In genomic region chr7:126793456-126794270, GRCm38 (mm10) we compare ENCODE assay signal across 11 mouse cellular contexts. TPM values are rescaled to one million over a fixed set of nuclear protein-coding genes. Genes with fewer than 3 reads are reported as not detected.
A peak's percentile ranks its signal among the peaks of the same experiment; 100 is the strongest.
DNase-seq lines count a peak whose midpoint lies in the region; ATAC-seq and TF ChIP-seq lines count a peak whose summit lies in the region.
"Had no signal": no experiment of that assay in that cellular context is flagged by ENCODE, and none has a peak within 500 bp of the region (broad histone marks: within the 10 kb centered on the region; RNA-seq: fewer than 3 reads in every experiment).

No protein-coding gene starts in this region.

- H3K4me1 ChIP-seq in heart, embryonic 10.5 days = peaks cover 48% of the 10 kb centered on the region
- peaks cover 9% of the 10 kb centered on the region for H3K4me1 ChIP-seq in liver, adult 2 months (ENCODE audit: control insufficient read depth, insufficient read depth, low read length)
- H3K4me1 ChIP-seq in MEL (ENCODE audit: control insufficient read depth in 1 of 2, insufficient read depth in 2 of 2, low read length in 2 of 2) = peaks cover 0 to 19% of the 10 kb centered on the region in 2 experiments; a peak in 3 of 4 replicates
- H3K4me1 ChIP-seq in limb, embryonic 15.5 days = peaks cover 37% of the 10 kb centered on the region

- DNase-seq in heart, embryonic 10.5 days (ENCODE audit: low spot score) = no peak
- DNase-seq in heart, adult 9 months (ENCODE audit: low spot score in 2 of 2) = no peak
- no peak for DNase-seq in liver, adult 2 months (ENCODE audit: extremely low read depth, low read depth, low spot score)
- DNase-seq in liver = no peak
- DNase-seq in MEL (ENCODE audit: low read depth, low spot score) = peak; percentile 55
- DNase-seq in cerebellum, adult 11-12 months = no peak
- no peak for DNase-seq in layer of hippocampus, adult 2 months (ENCODE audit: low spot score in 2 of 2)
- DNase-seq: layer of hippocampus, postnatal 36 days; right cerebral cortex, postnatal 25 days; thymus, postnatal 36 days had no signal

- TF ChIP-seq RAD21 in MEL (IDR thresholded peaks at IDR 0.05; ENCODE audit: low read depth, low read length) = no peak

- no peak for TF ChIP-seq POLR2A in liver, adult 2 months (IDR thresholded peaks at IDR 0.05; ENCODE audit: extremely low read depth, insufficient read depth, low read length)
- TF ChIP-seq POLR2A in MEL (IDR thresholded peaks at IDR 0.05; ENCODE audit: control insufficient read depth in 1 of 2, insufficient read depth in 1 of 2, low read depth in 1 of 2, low read length in 2 of 2, poor library complexity in 1 of 2) = peak in 1 of 2 experiments; percentile 17; a peak in 1 of 4 replicates

- no peak overlapping the region for H3K27ac ChIP-seq in heart, embryonic 10.5 days
- peak overlapping the region; percentile 48 for H3K27ac ChIP-seq in liver, adult 2 months (replicated peaks; ENCODE audit: insufficient read depth, low read depth, low read length)
- peak overlapping the region; percentile 15 for H3K27ac ChIP-seq in MEL (ENCODE audit: control insufficient read depth, low read depth, low read length)
- H3K27ac ChIP-seq in limb, embryonic 15.5 days = 0 out of 2 replicates have a peak overlapping the region, but pooled peaks have one; percentile 1
- H3K27ac ChIP-seq in layer of hippocampus, adult 2 months = no peak overlapping the region

- no peaks in the 10 kb centered on the region for H3K27me3 ChIP-seq in heart, embryonic 10.5 days (ENCODE audit: insufficient read depth, poor library complexity, severe bottlenecking)
- no peaks in the 10 kb centered on the region for H3K27me3 ChIP-seq in liver, adult 2 months (ENCODE audit: control insufficient read depth, insufficient read depth, low read length)
- H3K27me3 ChIP-seq in MEL (ENCODE audit: control insufficient read depth in 1 of 2, insufficient read depth in 2 of 2, low read length in 2 of 2) = no peaks in the 10 kb centered on the region
- no peaks in the 10 kb centered on the region for H3K27me3 ChIP-seq in limb, embryonic 15.5 days

- no peak for TF ChIP-seq EP300 in MEL (IDR thresholded peaks at IDR 0.05; ENCODE audit: low read depth in 1 of 2, low read length in 2 of 2)

- WGBS in heart, embryonic 10.5 days = 70% methylated on average over 4 of the region's 4 CpGs
- WGBS in liver, adult 2 months = 78% methylated on average over 4 of the region's 4 CpGs
- 75% methylated on average over 4 of the region's 4 CpGs for WGBS in limb, embryonic 15.5 days

- ATAC-seq in limb, embryonic 15.5 days (ENCODE audit: insufficient number of reproducible peaks, low FRiP score, low TSS enrichment, low read depth) = no peak

- H3K36me3 ChIP-seq in heart, embryonic 10.5 days = peaks cover 65% of the 10 kb centered on the region
- H3K36me3 ChIP-seq in liver, adult 2 months (ENCODE audit: control insufficient read depth, insufficient read depth, low read length) = peaks cover 29% of the 10 kb centered on the region
- H3K36me3 ChIP-seq in MEL (ENCODE audit: control insufficient read depth in 1 of 2, insufficient read depth in 2 of 2, low read length in 2 of 2) = peaks cover 13 to 26% of the 10 kb centered on the region in 2 experiments
- H3K36me3 ChIP-seq in limb, embryonic 15.5 days = peaks cover 50% of the 10 kb centered on the region

- H3K9ac ChIP-seq in liver, adult 2 months (ENCODE audit: low read depth, low read length) = no peak overlapping the region
- H3K9ac ChIP-seq in MEL (ENCODE audit: control insufficient read depth, low read depth, low read length, poor library complexity, severe bottlenecking) = no peak overlapping the region
- no peak overlapping the region for H3K9ac ChIP-seq in limb, embryonic 15.5 days

- peak overlapping the region; percentile 95 for H3K4me3 ChIP-seq in heart, embryonic 10.5 days
- H3K4me3 ChIP-seq in liver, adult 2 months (ENCODE audit: insufficient read depth, low read depth, low read length) = no peak overlapping the region
- no peak overlapping the region for H3K4me3 ChIP-seq in MEL (ENCODE audit: control insufficient read depth in 1 of 2, insufficient read depth in 1 of 2, low read depth in 2 of 2, low read length in 2 of 2)
- H3K4me3 ChIP-seq in limb, embryonic 15.5 days = no peak overlapping the region
- no peak overlapping the region for H3K4me3 ChIP-seq in layer of hippocampus, adult 2 months

- no peaks in the 10 kb centered on the region for H3K9me3 ChIP-seq in heart, embryonic 10.5 days
- no peaks in the 10 kb centered on the region for H3K9me3 ChIP-seq in MEL (replicated peaks; ENCODE audit: insufficient read depth, low read length)
- no peaks in the 10 kb centered on the region for H3K9me3 ChIP-seq in limb, embryonic 15.5 days

- no peak for TF ChIP-seq CTCF in liver, adult 2 months (IDR thresholded peaks at IDR 0.05; ENCODE audit: low read depth, low read length)
- no peak for TF ChIP-seq CTCF in MEL (IDR thresholded peaks at IDR 0.05 in 2 of 3, conservative IDR thresholded peaks at IDR 0.05 in 1 of 3; ENCODE audit: control insufficient read depth in 1 of 3, insufficient read depth in 1 of 3, low read depth in 2 of 3, low read length in 3 of 3, poor library complexity in 1 of 3, severe bottlenecking in 1 of 3)
- no peak for TF ChIP-seq CTCF in layer of hippocampus, adult 2 months (conservative IDR thresholded peaks at IDR 0.05)

- H3K79me2 ChIP-seq in liver, adult 2 months (ENCODE audit: control insufficient read depth, insufficient read depth, low read length) = peaks cover 6% of the 10 kb centered on the region; the same call in 1 of the 2 replicates
- peaks cover 44% of the 10 kb centered on the region for H3K79me2 ChIP-seq in MEL (ENCODE audit: control insufficient read depth, insufficient read depth, low read length, poor library complexity)

- H3K4me2 ChIP-seq in limb, embryonic 15.5 days = no peak overlapping the region

TF ChIP-seq in MEL, 35 proteins besides CTCF, POLR2A, EP300 and RAD21:
- TF ChIP-seq POLR2AphosphoS2 (IDR thresholded peaks at IDR 0.05; ENCODE audit: low read length) (peak; percentile 81), MXI1 (IDR thresholded peaks at IDR 0.05; ENCODE audit: low read depth, low read length) (no peak), TBP (IDR thresholded peaks at IDR 0.05; ENCODE audit: low read depth, low read length) (no peak), ZMIZ1 (IDR thresholded peaks at IDR 0.05; ENCODE audit: low read depth, low read length) (peak; percentile 38; the same call in 1 of the 2 replicates), MEF2A (IDR thresholded peaks at IDR 0.05; ENCODE audit: extremely low read depth, insufficient replicate concordance, low read depth, low read length, poor library complexity, severe bottlenecking) (no peak), MAZ (IDR thresholded peaks at IDR 0.05; ENCODE audit: low read depth, low read length) (no peak)

RNA-seq across cellular contexts. Expression of gene Ppp4c, which starts 1.4 kb away (rescaled TPM):
- polyA plus RNA-seq in heart, embryonic 10.5 days (2016; fragmentation: Nextera tagmentation; extraction: Ambion mirVana) = 233 and 325 TPM in 2 replicates
- total RNA-seq in liver, adult 2 months (2014; rRNA removed) = 45.8 and 52.8 TPM in 2 replicates
- 81.2 and 97.2 TPM in 2 replicates for polyA plus RNA-seq in liver, adult 2 months (2012; rRNA removed)
- total RNA-seq in MEL (2012; rRNA removed) = 255 and 257 TPM in 2 replicates
- polyA plus RNA-seq in MEL (2012; ENCODE audit: insufficient read depth in 1 of 2, insufficient read length in 2 of 2, low read depth in 1 of 2, low replicate concordance in 2 of 2, missing spikeins in 1 of 2) = 100 to 1,000 TPM; 265 to 540 TPM
- polyA plus RNA-seq in limb, embryonic 15.5 days (2015; fragmentation: Nextera tagmentation; extraction: Ambion mirVana) = 212 and 227 TPM in 2 replicates
- 10 to 100 TPM; 50.2 to 54.9 TPM for total RNA-seq in layer of hippocampus, adult 2 months (2021)

RNA-seq across cellular contexts. Expression of gene Fam57b, which starts 3.8 kb away (rescaled TPM):
- polyA plus RNA-seq in heart, embryonic 10.5 days (2016; fragmentation: Nextera tagmentation; extraction: Ambion mirVana) = 0.06 and 0.38 TPM in 2 replicates
- total RNA-seq in liver, adult 2 months (2014; rRNA removed) = not detected in 2 replicates
- 0.06 and 0.44 TPM in 2 replicates for polyA plus RNA-seq in liver, adult 2 months (2012; rRNA removed)
- total RNA-seq in MEL (2012; rRNA removed) = 1.7 TPM in 2 replicates
- polyA plus RNA-seq in MEL (2012; ENCODE audit: insufficient read depth in 1 of 2, insufficient read length in 2 of 2, low read depth in 1 of 2, low replicate concordance in 2 of 2, missing spikeins in 1 of 2) = under 1 TPM in 1 of 2 experiments, not detected in 1; 0.50 TPM
- 0.22 and 0.56 TPM in 2 replicates for polyA plus RNA-seq in limb, embryonic 15.5 days (2015; fragmentation: Nextera tagmentation; extraction: Ambion mirVana)
- 10 to 100 TPM; 73.8 to 74.7 TPM for total RNA-seq in layer of hippocampus, adult 2 months (2021)

RNA-seq across cellular contexts. Expression of gene Tbx6, which starts 12.4 kb away (rescaled TPM):
- 0.23 and 0.53 TPM in 2 replicates for polyA plus RNA-seq in heart, embryonic 10.5 days (2016; fragmentation: Nextera tagmentation; extraction: Ambion mirVana)
- 0.13 and 0.18 TPM in 2 replicates for total RNA-seq in liver, adult 2 months (2014; rRNA removed)
- 0.71 and 1.1 TPM in 2 replicates for polyA plus RNA-seq in liver, adult 2 months (2012; rRNA removed)
- 0.12 and 0.13 TPM in 2 replicates for total RNA-seq in MEL (2012; rRNA removed)
- polyA plus RNA-seq in MEL (2012; ENCODE audit: insufficient read depth in 1 of 2, insufficient read length in 2 of 2, low read depth in 1 of 2, low replicate concordance in 2 of 2, missing spikeins in 1 of 2) = under 1 TPM in 1 of 2 experiments, not detected in 1; 0.15 TPM
- polyA plus RNA-seq in limb, embryonic 15.5 days (2015; fragmentation: Nextera tagmentation; extraction: Ambion mirVana) = 0.37 and 0.46 TPM in 2 replicates
- 1 to 10 TPM in 1 of 2 experiments, under 1 TPM in 1; 0.54 to 1.0 TPM for total RNA-seq in layer of hippocampus, adult 2 months (2021)

RNA-seq across cellular contexts. Expression of gene Ypel3, which starts 16.9 kb away (rescaled TPM):
- polyA plus RNA-seq in heart, embryonic 10.5 days (2016; fragmentation: Nextera tagmentation; extraction: Ambion mirVana) = 43.4 and 66.0 TPM in 2 replicates
- total RNA-seq in liver, adult 2 months (2014; rRNA removed) = 26.4 and 35.2 TPM in 2 replicates
- 119 and 144 TPM in 2 replicates for polyA plus RNA-seq in liver, adult 2 months (2012; rRNA removed)
- total RNA-seq in MEL (2012; rRNA removed) = 2.1 and 2.7 TPM in 2 replicates
- 10 to 100 TPM in 1 of 2 experiments, not detected in 1; 12.6 TPM for polyA plus RNA-seq in MEL (2012; ENCODE audit: insufficient read depth in 1 of 2, insufficient read length in 2 of 2, low read depth in 1 of 2, low replicate concordance in 2 of 2, missing spikeins in 1 of 2)
- polyA plus RNA-seq in limb, embryonic 15.5 days (2015; fragmentation: Nextera tagmentation; extraction: Ambion mirVana) = 117 and 122 TPM in 2 replicates
- 100 to 1,000 TPM; 283 to 289 TPM for total RNA-seq in layer of hippocampus, adult 2 months (2021)

RNA-seq across cellular contexts. Expression of gene Gdpd3, which starts 27.5 kb away (rescaled TPM):
- 1.3 and 1.5 TPM in 2 replicates for polyA plus RNA-seq in heart, embryonic 10.5 days (2016; fragmentation: Nextera tagmentation; extraction: Ambion mirVana)
- total RNA-seq in liver, adult 2 months (2014; rRNA removed) = 0.46 and 2.3 TPM in 2 replicates
- 8.0 and 9.0 TPM in 2 replicates for polyA plus RNA-seq in liver, adult 2 months (2012; rRNA removed)
- total RNA-seq in MEL (2012; rRNA removed) = 12.6 and 12.7 TPM in 2 replicates
- polyA plus RNA-seq in MEL (2012; ENCODE audit: insufficient read depth in 1 of 2, insufficient read length in 2 of 2, low read depth in 1 of 2, low replicate concordance in 2 of 2, missing spikeins in 1 of 2) = 10 to 100 TPM in 1 of 2 experiments, not detected in 1; 13.0 TPM
- polyA plus RNA-seq in limb, embryonic 15.5 days (2015; fragmentation: Nextera tagmentation; extraction: Ambion mirVana) = 16.8 and 17.7 TPM in 2 replicates
- 1 to 10 TPM; 3.1 to 7.0 TPM for total RNA-seq in layer of hippocampus, adult 2 months (2021)

Comparison
In these comparisons a context has a peak if more than half of its experiments do, and no peak if none do; other contexts are left out.
1. H3K27ac ChIP-seq: peak in liver, adult 2 months (single experiment), MEL (single experiment) and limb, embryonic 15.5 days (single experiment); none in heart, embryonic 10.5 days (single experiment) and layer of hippocampus, adult 2 months (single experiment).